ENCODE assay signal across 8 mouse cellular contexts in genomic region chr10:93014059-93014795, GRCm38 (mm10).
A peak's percentile ranks its signal among the peaks of the same experiment; 100 is the strongest.
DNase-seq lines count a peak whose midpoint lies in the region; ATAC-seq lines count a peak whose summit lies in the region.

No protein-coding gene starts in this region.

- no peaks in the 10 kb centered on the region for H3K27me3 ChIP-seq in embryonic facial prominence, embryonic 14.5 days (replicated peaks; ENCODE audit: control insufficient read depth, insufficient read depth, low read length)
- no peaks in the 10 kb centered on the region for H3K27me3 ChIP-seq in liver, embryonic 13.5 days

- no peak overlapping the region for H3K27ac ChIP-seq in embryonic facial prominence, embryonic 14.5 days (replicated peaks; ENCODE audit: low read depth, low read length)
- no peak overlapping the region for H3K27ac ChIP-seq in liver, embryonic 13.5 days

- no peak overlapping the region for H3K9ac ChIP-seq in embryonic facial prominence, embryonic 14.5 days (ENCODE audit: low read depth, low read length)
- no peak overlapping the region for H3K9ac ChIP-seq in liver, embryonic 13.5 days

- no peak overlapping the region for H3K4me2 ChIP-seq in embryonic facial prominence, embryonic 14.5 days (ENCODE audit: low read depth, low read length)
- H3K4me2 ChIP-seq in liver, embryonic 13.5 days, result no peak overlapping the region

- DNase-seq in 3T3-L1 (ENCODE audit: low read depth, low spot score), result peak; percentile 83
- peak; percentile 66 to 67 for DNase-seq in B cell, adult 2 months
- peak; percentile 57 to 61 for DNase-seq in adrenal gland, postnatal 36 days
- peak; percentile 76 for DNase-seq in embryonic facial prominence, embryonic 14.5 days (ENCODE audit: low spot score)
- peak; percentile 85 for DNase-seq in induced T-regulatory cell, adult 2 months (ENCODE audit: low read depth)
- DNase-seq in liver, embryonic 13.5 days, result peak; percentile 3
- peak; percentile 48 for DNase-seq in retina, adult 2 months (ENCODE audit: low read depth, low spot score)

- no peak for ATAC-seq in embryonic facial prominence, embryonic 14.5 days (ENCODE audit: low read depth)
- no peak for ATAC-seq in liver, embryonic 13.5 days (ENCODE audit: low read depth)
- ATAC-seq in erythroblast, adult 5-6 weeks (replicated peaks; ENCODE audit: low FRiP score, poor library complexity, severe bottlenecking), result no peak

- no peaks in the 10 kb centered on the region for H3K4me1 ChIP-seq in embryonic facial prominence, embryonic 14.5 days (ENCODE audit: control insufficient read depth, insufficient read depth, low read length)
- H3K4me1 ChIP-seq in liver, embryonic 13.5 days (replicated peaks), result no peaks in the 10 kb centered on the region

- 0 out of 2 replicates have a peak, but pooled peaks cover 4% of the 10 kb centered on the region for H3K9me3 ChIP-seq in embryonic facial prominence, embryonic 14.5 days (ENCODE audit: control insufficient read depth, low read length)
- no peaks in the 10 kb centered on the region for H3K9me3 ChIP-seq in liver, embryonic 13.5 days (replicated peaks)

- no peak overlapping the region for H3K4me3 ChIP-seq in embryonic facial prominence, embryonic 14.5 days (ENCODE audit: low read depth, low read length)
- H3K4me3 ChIP-seq in liver, embryonic 13.5 days (replicated peaks), result no peak overlapping the region

- 32% methylated on average over 8 of the region's 8 CpGs for WGBS in embryonic facial prominence, embryonic 14.5 days
- 48% methylated on average over 8 of the region's 8 CpGs for WGBS in liver, embryonic 13.5 days (ENCODE audit: insufficient replicate concordance)

- no peaks in the 10 kb centered on the region for H3K36me3 ChIP-seq in embryonic facial prominence, embryonic 14.5 days (ENCODE audit: control insufficient read depth, insufficient read depth, low read length)
- H3K36me3 ChIP-seq in liver, embryonic 13.5 days, result no peaks in the 10 kb centered on the region

Comparison
In these comparisons a context has a peak if more than half of its experiments do, and no peak if none do; other contexts are left out.
1. DNase-seq: peak in every context shown above with its lines; median percentile 85 in induced T-regulatory cell, adult 2 months; 83 in 3T3-L1; 76 in embryonic facial prominence, embryonic 14.5 days; 66 in B cell, adult 2 months; 59 in adrenal gland, postnatal 36 days; 48 in retina, adult 2 months; 3 in liver, embryonic 13.5 days.